Mouse (Mus musculus) T-cell, adult 66 days (primary cell): ENCODE data around the gene Olfr148. TPM values are rescaled to one million over a fixed set of nuclear protein-coding genes. Genes with fewer than 3 reads are reported as not detected.

Experiments
- total RNA-seq, 2 experiments: library from RNA; stranded (reverse); gene quantifications; 3 replicates in 1 of 2; 4 replicates in 1 of 2; pipeline ENCODE4 v1.2.4; 2023

The Olfr148 gene
- not detected for total RNA-seq

GRCm38 (mm10) chr9:39610355-39610754, at the start of gene Olfr148:
TSS of gene Olfr148 (plus strand) at chr9:39610655.

GRCm38 (mm10) chr9:39575469-39575868, 35.0 kb upstream of the Olfr148 start, which contains the start of gene Olfr959:
TSS of gene Olfr959 (minus strand) at chr9:39575569.

GRCm38 (mm10) chr9:39603999-39604453, 6.4 kb upstream of the Olfr148 start, which contains the start of gene AW551984:
TSS of gene AW551984 (minus strand) at chr9:39604403.

GRCm38 (mm10) chr9:39621073-39621472, 10.6 kb downstream of the Olfr148 start, which contains the start of gene Olfr960:
TSS of gene Olfr960 (plus strand) at chr9:39621373.

GRCm38 (mm10) chr9:39644785-39645184, 34.3 kb downstream of the Olfr148 start, which contains the start of gene Olfr961:
TSS of gene Olfr961 (plus strand) at chr9:39645085.

Other genes starting within 250 kb of the Olfr148 start
- not detected for gene Olfr951, start 223.2 kb upstream of the Olfr148 start, total RNA-seq
- gene Olfr952, start 183.5 kb upstream of the Olfr148 start, total RNA-seq, result not detected
- not detected for gene Olfr954, start 154.0 kb upstream of the Olfr148 start, total RNA-seq
- gene Olfr955, start 138.7 kb upstream of the Olfr148 start, total RNA-seq, result not detected
- not detected for gene Olfr44, start 116.7 kb upstream of the Olfr148 start, total RNA-seq
- not detected for gene Olfr957, start 94.8 kb upstream of the Olfr148 start, total RNA-seq
- not detected for gene Olfr958, start 56.6 kb upstream of the Olfr148 start, total RNA-seq
- not detected for gene Olfr959, start 35.1 kb upstream of the Olfr148 start, total RNA-seq
- not detected for gene AW551984, start 6.3 kb upstream of the Olfr148 start, total RNA-seq
- not detected for gene Olfr960, start 10.7 kb downstream of the Olfr148 start, total RNA-seq
- gene Olfr961, start 34.4 kb downstream of the Olfr148 start, total RNA-seq, result not detected
- not detected for gene Olfr963, start 56.5 kb downstream of the Olfr148 start, total RNA-seq
- not detected for gene Olfr149, start 96.5 kb downstream of the Olfr148 start, total RNA-seq
- gene Olfr965, start 100.7 kb downstream of the Olfr148 start, total RNA-seq, result not detected
- gene Olfr150, start 120.3 kb downstream of the Olfr148 start, total RNA-seq, result not detected
- gene Olfr967, start 135.6 kb downstream of the Olfr148 start, total RNA-seq, result not detected
- gene Olfr968, start 172.6 kb downstream of the Olfr148 start, total RNA-seq, result not detected
- not detected for gene Olfr969, start 180.3 kb downstream of the Olfr148 start, total RNA-seq
- gene Olfr970, start 198.2 kb downstream of the Olfr148 start, total RNA-seq, result not detected
- gene Olfr971, start 226.2 kb downstream of the Olfr148 start, total RNA-seq, result not detected